Mouse (Mus musculus) liver, adult 2 months (tissue): ENCODE measurements around the gene Cd28.

Experiments
- CTCF ChIP-seq: fragments of 200-500 bp; IDR thresholded peaks from 2 replicates; pipeline ENCODE4 v1.5.1; 2011; ENCODE audit warnings: low read depth, low read length, control low read depth
- POLR2A ChIP-seq: fragments of 200-500 bp; IDR thresholded peaks from 2 replicates; pipeline ENCODE4 v1.6.1; 2011; ENCODE audit warnings: low read length, control low read depth; ENCODE audit not compliant: insufficient read depth; ENCODE audit errors: extremely low read depth

- TF ChIP-seq CTCF (no peak), POLR2A (no peak)
These were observed 55.2 kb downstream of the Cd28 start for GRCm38 (mm10) chr1:60771771-60772170.
